In the genomic region with DNA sequence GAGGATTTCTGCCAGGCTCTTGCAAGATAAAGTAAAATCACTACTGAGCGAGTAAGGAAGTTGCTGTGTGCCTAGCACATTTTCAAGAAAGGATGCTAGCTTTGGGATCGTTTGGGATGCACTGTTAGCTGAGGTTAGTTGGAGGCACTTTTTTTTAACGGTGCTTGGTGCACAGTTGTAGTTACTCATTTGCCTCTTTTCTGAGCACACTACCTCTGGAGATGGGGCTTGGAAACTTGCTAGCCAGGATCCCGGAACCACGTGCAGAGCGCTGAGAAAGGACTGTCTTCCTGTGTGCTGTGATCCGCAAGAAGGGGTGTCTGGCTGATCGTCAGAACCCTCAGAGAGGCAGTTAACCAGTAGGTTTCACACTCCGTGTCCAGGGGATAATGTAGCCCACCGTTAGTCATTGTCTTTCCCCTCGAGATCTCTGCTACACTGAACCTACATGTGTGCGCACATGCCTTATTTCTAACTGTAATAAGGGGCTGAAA, we compare ENCODE assay signal across 8 mouse cellular contexts. TPM values are rescaled to one million over a fixed set of nuclear protein-coding genes. Genes with fewer than 3 reads are reported as not detected.
DNase-seq lines count a peak whose midpoint lies in the region; ATAC-seq and TF ChIP-seq lines count a peak whose summit lies in the region.

No protein-coding gene starts in this region.

- H3K9me3 ChIP-seq in ES-Bruce4 (replicated peaks; ENCODE audit: control insufficient read depth, insufficient read depth, low read length, poor library complexity, severe bottlenecking), result no peaks in the 10 kb centered on the region
- no peaks in the 10 kb centered on the region for H3K9me3 ChIP-seq in forebrain, postnatal 0 days (ENCODE audit: low read length)
- H3K9me3 ChIP-seq in limb, embryonic 15.5 days, result no peaks in the 10 kb centered on the region
- no peaks in the 10 kb centered on the region for H3K9me3 ChIP-seq in stomach, embryonic 14.5 days (ENCODE audit: control insufficient read depth, low read depth, low read length)

- H3K27ac ChIP-seq in ES-Bruce4 (ENCODE audit: insufficient read depth, low read length), result no peak overlapping the region
- H3K27ac ChIP-seq in forebrain, postnatal 0 days (ENCODE audit: low read depth, low read length), result no peak overlapping the region
- H3K27ac ChIP-seq in limb, embryonic 15.5 days, result no peak overlapping the region
- no peak overlapping the region for H3K27ac ChIP-seq in stomach, embryonic 14.5 days (ENCODE audit: low read length)

- 6% methylated on average over 12 of the region's 12 CpGs for WGBS in forebrain, postnatal 0 days
- 7% methylated on average over 12 of the region's 12 CpGs for WGBS in limb, embryonic 15.5 days
- 20% methylated on average over 12 of the region's 12 CpGs for WGBS in stomach, embryonic 14.5 days

- no peak for TF ChIP-seq EP300 in ES-Bruce4 (IDR thresholded peaks at IDR 0.05; ENCODE audit: insufficient read depth, low read depth, low read length)

- peak; percentile 42; the same call in 1 of the 2 replicates for ATAC-seq in forebrain, postnatal 0 days
- no peak for ATAC-seq in limb, embryonic 15.5 days (ENCODE audit: insufficient number of reproducible peaks, low FRiP score, low TSS enrichment, low read depth)
- ATAC-seq in stomach, embryonic 14.5 days (ENCODE audit: insufficient number of reproducible peaks, insufficient read depth, low FRiP score, low read depth), result no peak
- ATAC-seq in erythroid progenitor cell, adult 5-6 weeks (replicated peaks; ENCODE audit: low FRiP score, poor library complexity, severe bottlenecking), result no peak

- peak overlapping the region; percentile 65 for H3K4me2 ChIP-seq in forebrain, postnatal 0 days (ENCODE audit: low read depth)
- H3K4me2 ChIP-seq in limb, embryonic 15.5 days, result peak overlapping the region; percentile 71
- peak overlapping the region; percentile 77 for H3K4me2 ChIP-seq in stomach, embryonic 14.5 days (replicated peaks; ENCODE audit: low read depth, low read length)

- 0 out of 2 replicates have a peak overlapping the region, but pooled peaks have one; percentile 22 for H3K9ac ChIP-seq in ES-Bruce4 (ENCODE audit: low read depth, poor library complexity, severe bottlenecking)
- H3K9ac ChIP-seq in forebrain, postnatal 0 days, result no peak overlapping the region; the same call in 1 of the 2 replicates
- H3K9ac ChIP-seq in limb, embryonic 15.5 days, result peak overlapping the region; percentile 29; the same call in 1 of the 2 replicates
- 0 out of 2 replicates have a peak overlapping the region, but pooled peaks have one; percentile 18 for H3K9ac ChIP-seq in stomach, embryonic 14.5 days (replicated peaks; ENCODE audit: low read depth, low read length)

- DNase-seq in A20 (ENCODE audit: low read depth, low spot score), result peak; percentile 56
- DNase-seq in forebrain, postnatal 0 days, result no peak
- no peak for DNase-seq in right cerebral cortex, postnatal 14 days
- DNase-seq in layer of hippocampus, adult 18-20 months (ENCODE audit: low spot score in 2 of 2), result no peak

- no peak for TF ChIP-seq POLR2A in ES-Bruce4 (IDR thresholded peaks at IDR 0.05; ENCODE audit: insufficient read depth, low read length)

- H3K4me1 ChIP-seq in ES-Bruce4 (ENCODE audit: control insufficient read depth, insufficient read depth, low read length), result no peaks in the 10 kb centered on the region
- H3K4me1 ChIP-seq in forebrain, postnatal 0 days (ENCODE audit: insufficient read depth), result peaks cover 9% of the 10 kb centered on the region
- H3K4me1 ChIP-seq in limb, embryonic 15.5 days, result peaks cover 54% of the 10 kb centered on the region
- 0 out of 2 replicates have a peak, but pooled peaks cover 7% of the 10 kb centered on the region for H3K4me1 ChIP-seq in stomach, embryonic 14.5 days (ENCODE audit: control insufficient read depth, insufficient read depth, low read length)

- no peaks in the 10 kb centered on the region for H3K27me3 ChIP-seq in ES-Bruce4 (ENCODE audit: control insufficient read depth, insufficient read depth, low read length, poor library complexity, severe bottlenecking)
- H3K27me3 ChIP-seq in forebrain, postnatal 0 days (ENCODE audit: insufficient read depth, low read length), result no peaks in the 10 kb centered on the region; the same call in 1 of the 2 replicates
- no peaks in the 10 kb centered on the region for H3K27me3 ChIP-seq in limb, embryonic 15.5 days
- no peaks in the 10 kb centered on the region for H3K27me3 ChIP-seq in stomach, embryonic 14.5 days (ENCODE audit: control insufficient read depth, insufficient read depth, low read length)

- H3K36me3 ChIP-seq in ES-Bruce4 (ENCODE audit: control insufficient read depth, insufficient read depth, low read length, poor library complexity, severe bottlenecking), result no peaks in the 10 kb centered on the region
- H3K36me3 ChIP-seq in forebrain, postnatal 0 days (ENCODE audit: insufficient read depth), result no peaks in the 10 kb centered on the region
- no peaks in the 10 kb centered on the region for H3K36me3 ChIP-seq in limb, embryonic 15.5 days
- H3K36me3 ChIP-seq in stomach, embryonic 14.5 days (ENCODE audit: control insufficient read depth, insufficient read depth, low read length), result no peaks in the 10 kb centered on the region

- no peak for TF ChIP-seq CTCF in ES-Bruce4 (IDR thresholded peaks at IDR 0.05; ENCODE audit: low read depth, low read length)
- TF ChIP-seq CTCF in forebrain, postnatal 0 days (IDR thresholded peaks at IDR 0.05; ENCODE audit: low read depth), result no peak

- peak overlapping the region; percentile 64 for H3K4me3 ChIP-seq in ES-Bruce4 (ENCODE audit: low read depth, low read length)
- peak overlapping the region; percentile 34 for H3K4me3 ChIP-seq in forebrain, postnatal 0 days (ENCODE audit: low read depth, low read length)
- H3K4me3 ChIP-seq in limb, embryonic 15.5 days, result peak overlapping the region; percentile 46
- peak overlapping the region; percentile 31 for H3K4me3 ChIP-seq in stomach, embryonic 14.5 days (ENCODE audit: low read depth, low read length)

RNA-seq across cellular contexts. Expression of a gene that starts 0.6 kb away (rescaled TPM):
- polyA plus RNA-seq in ES-Bruce4 (2011; ENCODE audit: insufficient read depth, insufficient read length, low read depth, missing spikeins), result 5.7 and 5.8 TPM in 2 replicates
- total RNA-seq in forebrain, postnatal 0 days (2014; rRNA removed), result 3.6 and 6.1 TPM in 2 replicates
- 3.5 and 5.3 TPM in 2 replicates for polyA plus RNA-seq in forebrain, postnatal 0 days (2015; fragmentation: Nextera tagmentation; extraction: Ambion mirVana)
- polyA plus RNA-seq in limb, embryonic 15.5 days (2015; fragmentation: Nextera tagmentation; extraction: Ambion mirVana), result 33.6 and 33.9 TPM in 2 replicates
- 7.6 and 7.9 TPM in 2 replicates for polyA plus RNA-seq in stomach, embryonic 14.5 days (2014; fragmentation: Nextera tagmentation; extraction: Ambion mirVana)
- total RNA-seq in erythroid progenitor cell, adult 5-6 weeks (2015; ENCODE audit: low replicate concordance), result not detected in 2 replicates
- total RNA-seq in erythroid progenitor cell, adult 5-6 weeks (2017; ENCODE audit: low replicate concordance), result not detected in 2 replicates
- total RNA-seq in layer of hippocampus, adult 18-20 months (2021), result 10 to 100 TPM; 45.8 to 55.2 TPM
